Mouse (Mus musculus) testis, adult 2 months (tissue): ENCODE measurements around the gene Atrnl1.

Experiments used
- CTCF ChIP-seq: fragments of 200-500 bp; IDR thresholded peaks from 2 replicates; pipeline ENCODE4 v1.5.1; 2012; ENCODE audit warnings: low read depth, mild to moderate bottlenecking, inconsistent platforms, low read length, moderate library complexity; ENCODE audit not compliant: control insufficient read depth, insufficient read depth, insufficient replicate concordance
- POLR2A ChIP-seq: fragments of 200-500 bp; IDR thresholded peaks from 2 replicates; pipeline ENCODE4 v1.6.1; 2012; ENCODE audit warnings: low read depth, mild to moderate bottlenecking, inconsistent platforms, low read length, moderate library complexity; ENCODE audit not compliant: control insufficient read depth

DNA sequence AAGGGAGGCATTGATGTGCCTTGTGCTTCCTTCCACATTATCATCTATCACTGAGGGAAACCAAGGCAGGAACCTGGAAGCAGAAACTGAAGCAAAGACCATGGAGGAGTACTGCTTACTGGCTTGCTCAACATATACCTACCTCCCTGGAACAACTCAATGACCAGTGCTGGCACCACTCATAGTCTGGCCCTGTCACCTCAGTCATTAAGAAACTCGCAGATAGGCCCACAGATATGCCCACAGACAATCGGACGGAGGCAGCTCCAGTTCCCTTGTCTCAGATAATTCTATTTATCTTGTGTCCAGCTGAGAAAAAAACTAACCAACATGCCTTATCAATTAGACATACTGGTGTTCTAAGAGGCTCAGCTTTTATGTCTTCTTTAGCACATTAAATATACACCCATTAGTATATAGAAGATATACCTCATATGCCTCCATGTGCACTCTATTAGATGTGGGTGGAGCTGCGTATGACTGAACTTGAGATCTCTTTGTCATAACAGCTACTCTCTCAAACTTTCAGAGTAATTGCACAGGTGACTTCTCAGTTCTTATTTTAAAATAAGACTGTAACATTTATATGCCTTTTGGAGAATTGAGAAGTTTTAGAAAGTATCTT, 334.9 kb downstream of the Atrnl1 start:
- no peak for TF ChIP-seq POLR2A
- no peak for TF ChIP-seq CTCF
